Comparison of ENCODE assay signal across 9 mouse cellular contexts in the genomic region with DNA sequence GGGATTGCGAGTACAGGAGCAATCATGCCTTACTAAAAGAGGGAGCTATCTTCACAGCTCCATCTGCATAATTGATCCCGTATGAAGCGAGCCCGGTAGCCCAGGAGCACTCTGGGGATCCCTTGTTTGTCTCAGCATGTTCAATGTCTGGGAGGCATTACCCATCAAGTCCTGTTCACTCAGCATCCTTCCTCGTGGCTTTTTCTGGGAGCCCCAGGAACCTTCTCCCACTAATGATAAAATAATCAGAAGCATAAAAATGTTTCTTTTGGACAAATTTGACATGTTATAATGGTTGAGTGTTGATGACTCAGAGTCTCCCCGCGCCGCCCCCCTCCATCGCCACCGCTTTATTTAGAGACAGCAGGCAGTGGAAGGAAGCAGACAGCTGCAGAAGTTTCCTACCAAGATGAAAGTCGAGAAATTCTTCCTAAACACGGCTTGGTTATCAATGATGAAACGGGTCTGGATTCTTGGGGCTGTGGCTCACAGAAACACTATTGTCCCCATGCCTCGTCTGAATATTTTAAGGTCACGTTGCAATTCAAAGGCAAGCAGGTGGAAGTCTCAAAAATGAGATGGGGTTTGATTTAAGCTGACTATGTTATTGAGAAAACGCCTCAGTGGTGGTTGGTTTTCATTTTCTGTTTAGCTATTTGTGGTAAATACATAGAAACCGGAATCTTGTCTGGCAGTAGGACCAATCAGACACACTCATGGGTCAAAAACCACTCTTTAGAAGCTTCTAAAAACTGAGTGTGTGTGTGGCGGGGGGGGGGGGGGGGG.
A peak's percentile ranks its signal among the peaks of the same experiment; 100 is the strongest.
DNase-seq lines count a peak whose midpoint lies in the region; ATAC-seq and TF ChIP-seq lines count a peak whose summit lies in the region.
"Had no signal": no experiment of that assay in that cellular context is flagged by ENCODE, and none has a peak within 500 bp of the region (broad histone marks: within the 10 kb centered on the region; RNA-seq: fewer than 3 reads in every experiment).

No protein-coding gene starts in this region.

- no peak for TF ChIP-seq CTCF in stomach, postnatal 0 days (IDR thresholded peaks at IDR 0.05; ENCODE audit: low read depth)

- 30% methylated on average over 17 of the region's 18 CpGs for WGBS in heart, embryonic 11.5 days (ENCODE audit: insufficient replicate concordance)
- 47% methylated on average over 18 of the region's 18 CpGs for WGBS in hindbrain, embryonic 15.5 days
- WGBS in stomach, postnatal 0 days: 55% methylated on average over 18 of the region's 18 CpGs

- TF ChIP-seq EP300 in stomach, postnatal 0 days (optimal IDR thresholded peaks at IDR 0.05): no peak

- no peak overlapping the region for H3K9ac ChIP-seq in heart, embryonic 11.5 days (ENCODE audit: low read depth, low read length)
- H3K9ac ChIP-seq in hindbrain, embryonic 15.5 days: no peak overlapping the region
- no peak overlapping the region for H3K9ac ChIP-seq in stomach, postnatal 0 days (ENCODE audit: low read length)

- H3K4me3 ChIP-seq in heart, embryonic 11.5 days (ENCODE audit: low read depth, low read length): 0 out of 2 replicates have a peak overlapping the region, but pooled peaks have one; percentile 10
- H3K4me3 ChIP-seq in hindbrain, embryonic 15.5 days: peak overlapping the region; percentile 16
- H3K4me3 ChIP-seq in stomach, postnatal 0 days (ENCODE audit: low read depth, low read length): no peak overlapping the region

- DNase-seq in heart, postnatal 36 days: no peak
- peak; percentile 57 for DNase-seq in embryo, embryonic 10.5 days (ENCODE audit: low spot score)
- DNase-seq in lung, postnatal 14 days: peak; percentile 19
- no peak for DNase-seq in stomach, postnatal 0 days (ENCODE audit: low spot score)
- DNase-seq in kidney, adult 8-10 months: no peak

- peak overlapping the region; percentile 52 for H3K4me2 ChIP-seq in heart, embryonic 11.5 days
- peak overlapping the region; percentile 45 for H3K4me2 ChIP-seq in hindbrain, embryonic 15.5 days
- H3K4me2 ChIP-seq in stomach, postnatal 0 days (replicated peaks; ENCODE audit: low read depth): peak overlapping the region; percentile 23; the same call in 1 of the 2 replicates

- no peaks in the 10 kb centered on the region for H3K9me3 ChIP-seq in heart, embryonic 11.5 days (replicated peaks; ENCODE audit: control insufficient read depth, low read length)
- H3K9me3 ChIP-seq in hindbrain, embryonic 15.5 days: no peaks in the 10 kb centered on the region
- H3K9me3 ChIP-seq in stomach, postnatal 0 days (ENCODE audit: control insufficient read depth, low read length): no peaks in the 10 kb centered on the region

- no peak overlapping the region for H3K27ac ChIP-seq in heart, embryonic 11.5 days (ENCODE audit: low read depth, low read length)
- H3K27ac ChIP-seq in hindbrain, embryonic 15.5 days (replicated peaks): no peak overlapping the region
- no peak overlapping the region for H3K27ac ChIP-seq in stomach, postnatal 0 days (replicated peaks)

- intact Hi-C loops in heart, postnatal 36 days (cut with DNase I): no loop called here

- H3K36me3 ChIP-seq in heart, embryonic 11.5 days (ENCODE audit: control insufficient read depth, insufficient read depth, low read length): no peaks in the 10 kb centered on the region
- H3K36me3 ChIP-seq in hindbrain, embryonic 15.5 days: no peaks in the 10 kb centered on the region
- no peaks in the 10 kb centered on the region for H3K36me3 ChIP-seq in stomach, postnatal 0 days (ENCODE audit: control insufficient read depth, insufficient read depth, low read length)
- H3K36me3 ChIP-seq: G1E had no signal

- H3K27me3 ChIP-seq in heart, embryonic 11.5 days (ENCODE audit: control insufficient read depth, insufficient read depth, low read length): no peaks in the 10 kb centered on the region
- H3K27me3 ChIP-seq in hindbrain, embryonic 15.5 days: no peaks in the 10 kb centered on the region
- H3K27me3 ChIP-seq in stomach, postnatal 0 days (ENCODE audit: control insufficient read depth, insufficient read depth, low read length): no peaks in the 10 kb centered on the region

- no peak for ATAC-seq in heart, embryonic 11.5 days (replicated peaks; ENCODE audit: insufficient number of reproducible peaks, low FRiP score, low TSS enrichment)
- ATAC-seq in hindbrain, embryonic 15.5 days (ENCODE audit: low FRiP score, low read depth): no peak
- ATAC-seq in stomach, postnatal 0 days (ENCODE audit: low FRiP score, low TSS enrichment): no peak
- no peak for ATAC-seq in megakaryocyte-erythroid progenitor cell, adult 5-6 weeks (replicated peaks; ENCODE audit: low FRiP score, low TSS enrichment, poor library complexity, severe bottlenecking)

- H3K4me1 ChIP-seq in heart, embryonic 11.5 days (ENCODE audit: control insufficient read depth, insufficient read depth, low read length): 0 out of 2 replicates have a peak, but pooled peaks cover 6% of the 10 kb centered on the region
- H3K4me1 ChIP-seq in hindbrain, embryonic 15.5 days (replicated peaks): 0 out of 2 replicates have a peak, but pooled peaks cover 3% of the 10 kb centered on the region
- no peaks in the 10 kb centered on the region for H3K4me1 ChIP-seq in stomach, postnatal 0 days (replicated peaks; ENCODE audit: control insufficient read depth, insufficient read depth)

Comparison
In these comparisons a context has a peak if more than half of its experiments do, and no peak if none do; other contexts are left out.
1. DNase-seq: peak in embryo, embryonic 10.5 days (single experiment) and lung, postnatal 14 days (single experiment); none in heart, postnatal 36 days (0 of 2), stomach, postnatal 0 days (single experiment) and kidney, adult 8-10 months (0 of 2).
2. Peak in every context shown above with its lines, with median percentiles within 50 percentile points of each other: H3K4me2 ChIP-seq.